Comparison of ENCODE assay signal across 20 mouse cellular contexts in the genomic region with DNA sequence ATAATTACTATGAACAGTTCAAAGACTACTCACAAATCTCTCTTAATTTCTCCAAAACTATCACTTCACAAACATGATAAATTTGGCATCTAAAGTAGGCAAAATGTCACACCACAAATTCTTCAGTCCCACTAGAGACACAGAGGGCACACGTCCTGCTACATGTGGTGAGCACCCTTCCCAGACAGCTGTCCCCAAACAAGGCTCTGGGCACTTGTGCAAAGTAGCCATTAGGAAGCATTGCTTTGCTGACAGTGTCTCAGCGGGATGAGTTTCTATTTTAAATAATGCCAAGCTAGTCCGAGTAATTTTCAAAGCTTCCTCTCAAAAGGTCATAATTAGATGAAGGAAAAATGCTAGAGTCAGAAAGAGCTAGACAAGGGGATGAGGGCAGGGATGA.
A peak's percentile ranks its signal among the peaks of the same experiment; 100 is the strongest.
DNase-seq lines count a peak whose midpoint lies in the region; TF ChIP-seq lines count a peak whose summit lies in the region.
"Had no signal": no experiment of that assay in that cellular context is flagged by ENCODE, and none has a peak within 500 bp of the region (broad histone marks: within the 10 kb centered on the region; RNA-seq: fewer than 3 reads in every experiment).

No protein-coding gene starts in this region.

- H3K27ac ChIP-seq in heart, embryonic 10.5 days, result no peak overlapping the region; the same call in 1 of the 2 replicates
- H3K27ac ChIP-seq: embryonic facial prominence, embryonic 10.5 days; embryonic facial prominence, embryonic 12.5 days; forebrain, embryonic 12.5 days had no signal

- H3K36me3 ChIP-seq in heart, embryonic 10.5 days, result no peaks in the 10 kb centered on the region
- H3K36me3 ChIP-seq in myocyte (ENCODE audit: control insufficient read depth, insufficient read depth), result no peaks in the 10 kb centered on the region
- H3K36me3 ChIP-seq: embryonic facial prominence, embryonic 10.5 days; embryonic facial prominence, embryonic 12.5 days; forebrain, embryonic 12.5 days; G1E had no signal

- no peaks in the 10 kb centered on the region for H3K79me2 ChIP-seq in myocyte (ENCODE audit: control insufficient read depth, insufficient read depth)

- H3K4me2 ChIP-seq in myocyte (ENCODE audit: low read depth), result peak overlapping the region; percentile 16
- H3K4me2 ChIP-seq: embryonic facial prominence, embryonic 12.5 days; forebrain, embryonic 12.5 days had no signal

- DNase-seq in adrenal gland, postnatal 10 days, result peak; percentile 6
- no peak for DNase-seq in adrenal gland, adult 18-20 months (ENCODE audit: low spot score in 2 of 2)
- peak; percentile 62 for DNase-seq in heart, embryonic 10.5 days (ENCODE audit: low spot score)
- no peak for DNase-seq in heart, postnatal 4 days
- DNase-seq: adrenal gland, adult 2 months; adrenal gland, postnatal 14 days; adrenal gland, postnatal 36 days; B cell, adult 2 months; cerebellum, adult 11-12 months; cerebellum, adult 2 months; cerebellum, adult 9-10 months; cerebellum, postnatal 10 days; cerebellum, postnatal 25 days had no signal

- no peak overlapping the region for H3K4me3 ChIP-seq in heart, embryonic 10.5 days
- no peak overlapping the region for H3K4me3 ChIP-seq in myocyte
- H3K4me3 ChIP-seq: embryonic facial prominence, embryonic 10.5 days; embryonic facial prominence, embryonic 12.5 days; forebrain, embryonic 12.5 days had no signal

- no peaks in the 10 kb centered on the region for H3K27me3 ChIP-seq in heart, embryonic 10.5 days (ENCODE audit: insufficient read depth, poor library complexity, severe bottlenecking)
- no peaks in the 10 kb centered on the region for H3K27me3 ChIP-seq in myocyte (ENCODE audit: control insufficient read depth, insufficient read depth, insufficient read length)
- H3K27me3 ChIP-seq: CH12.LX; embryonic facial prominence, embryonic 12.5 days; forebrain, embryonic 12.5 days; Patski had no signal

- H3ac ChIP-seq in myocyte (ENCODE audit: control insufficient read depth, insufficient read length), result no peak overlapping the region

- peaks cover 10% of the 10 kb centered on the region for H3K4me1 ChIP-seq in heart, embryonic 10.5 days
- H3K4me1 ChIP-seq: embryonic facial prominence, embryonic 10.5 days; embryonic facial prominence, embryonic 12.5 days; forebrain, embryonic 12.5 days had no signal

- no peak for TF ChIP-seq POLR2A in myocyte (IDR thresholded peaks at IDR 0.05; ENCODE audit: insufficient read length, low read depth)

- WGBS in heart, embryonic 10.5 days, result 47% methylated on average over 3 of the region's 3 CpGs

- H3K9me3 ChIP-seq in heart, embryonic 10.5 days, result no peaks in the 10 kb centered on the region
- H3K9me3 ChIP-seq: embryonic facial prominence, embryonic 10.5 days; embryonic facial prominence, embryonic 12.5 days; forebrain, embryonic 12.5 days; G1E had no signal

TF ChIP-seq in myocyte, 11 proteins besides CTCF, POLR2A, EP300 and RAD21:
- TF ChIP-seq TCF12 (IDR thresholded peaks at IDR 0.05; ENCODE audit: insufficient read depth, poor library complexity, severe bottlenecking) (no peak), MYOD1 (IDR thresholded peaks at IDR 0.05; ENCODE audit: control insufficient read depth in 1 of 3, insufficient read length in 2 of 3, low read depth in 2 of 3) (peak in 2 of 3 experiments; percentile 38 to 78), POLR2AphosphoS2 (IDR thresholded peaks at IDR 0.05; ENCODE audit: insufficient read length, low read depth) (no peak), TCF3 (IDR thresholded peaks at IDR 0.05; ENCODE audit: insufficient read length, low read depth) (peak; percentile 37), MYOG (IDR thresholded peaks at IDR 0.05; ENCODE audit: control insufficient read depth in 1 of 3, insufficient read depth in 1 of 3, insufficient read length in 2 of 3, low read depth in 2 of 3) (peak; percentile 12 to 84 (median 67))

Comparison
In these comparisons a context has a peak if more than half of its experiments do, and no peak if none do; other contexts are left out.
1. DNase-seq: peak in adrenal gland, postnatal 10 days (single experiment) and heart, embryonic 10.5 days (single experiment); none in adrenal gland, adult 18-20 months (0 of 2) and heart, postnatal 4 days (single experiment).